Mouse (Mus musculus): Measurements from ENCODE around the gene Sidt2.
A peak's percentile ranks its signal among the peaks of the same experiment; 100 is the strongest.

Sidt2 gene

GRCm38 (mm10) chr9:45946182-45946871, 8.7 kb downstream of the Sidt2 start:
- no peak for DNase-seq (ENCODE audit: low spot score)

GRCm38 (mm10) chr9:45945721-45946120, 9.3 kb downstream of the Sidt2 start:
- DNase-seq (ENCODE audit: low spot score): no peak

DNA sequence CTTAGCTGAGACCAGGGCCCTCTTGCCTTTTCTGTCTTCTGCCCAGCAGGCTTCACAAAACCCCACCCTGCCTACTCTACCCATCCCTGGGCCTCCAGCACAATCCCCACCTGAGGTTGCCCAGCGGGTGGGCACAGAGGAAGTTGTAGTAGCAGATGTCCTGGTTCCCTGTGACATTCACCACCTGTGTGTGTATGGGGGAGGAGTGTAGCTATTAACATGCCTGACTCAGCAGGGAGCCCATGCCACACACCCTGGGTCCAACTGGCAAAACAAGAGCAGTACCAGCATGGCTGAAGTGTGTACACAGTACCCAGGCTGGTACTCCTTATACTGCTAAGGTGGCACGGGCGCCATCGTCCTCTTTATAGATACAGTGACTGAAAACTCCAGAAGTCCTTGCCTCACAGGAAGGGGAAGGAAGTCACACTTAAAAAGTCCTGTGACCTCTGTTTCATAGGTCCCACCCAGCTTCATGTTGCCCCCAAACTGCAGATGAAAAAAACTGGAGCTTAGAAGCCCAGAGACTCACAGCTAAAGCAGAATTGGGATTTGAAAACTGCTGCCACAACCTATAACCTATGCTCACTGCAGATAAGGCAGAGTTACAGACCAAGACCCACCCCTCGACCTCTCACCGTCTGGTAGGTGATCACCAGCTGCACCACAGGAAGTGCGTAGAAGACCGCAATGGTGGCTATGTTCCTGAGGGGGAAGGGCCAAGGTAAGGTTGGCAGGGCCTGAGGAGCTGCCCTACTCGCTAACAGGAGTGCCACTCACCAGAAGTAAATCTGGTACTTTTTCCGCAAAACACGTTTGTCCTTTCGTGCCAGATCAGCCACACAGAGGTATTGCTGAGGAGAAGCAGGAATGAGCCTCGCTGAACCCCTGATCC, 10.3 kb downstream of the Sidt2 start:
- DNase-seq (ENCODE audit: low spot score): no peak

- no peak for DNase-seq (ENCODE audit: low spot score)
Measured at GRCm38 (mm10) chr9:45943628-45944505, 11.2 kb downstream of the Sidt2 start.

- DNase-seq (ENCODE audit: low spot score): no peak
Measured at GRCm38 (mm10) chr9:45942916-45943315, 12.1 kb downstream of the Sidt2 start.

GRCm38 (mm10) chr9:45942464-45942863, 12.6 kb downstream of the Sidt2 start:
- no peak for DNase-seq (ENCODE audit: low spot score)

DNA sequence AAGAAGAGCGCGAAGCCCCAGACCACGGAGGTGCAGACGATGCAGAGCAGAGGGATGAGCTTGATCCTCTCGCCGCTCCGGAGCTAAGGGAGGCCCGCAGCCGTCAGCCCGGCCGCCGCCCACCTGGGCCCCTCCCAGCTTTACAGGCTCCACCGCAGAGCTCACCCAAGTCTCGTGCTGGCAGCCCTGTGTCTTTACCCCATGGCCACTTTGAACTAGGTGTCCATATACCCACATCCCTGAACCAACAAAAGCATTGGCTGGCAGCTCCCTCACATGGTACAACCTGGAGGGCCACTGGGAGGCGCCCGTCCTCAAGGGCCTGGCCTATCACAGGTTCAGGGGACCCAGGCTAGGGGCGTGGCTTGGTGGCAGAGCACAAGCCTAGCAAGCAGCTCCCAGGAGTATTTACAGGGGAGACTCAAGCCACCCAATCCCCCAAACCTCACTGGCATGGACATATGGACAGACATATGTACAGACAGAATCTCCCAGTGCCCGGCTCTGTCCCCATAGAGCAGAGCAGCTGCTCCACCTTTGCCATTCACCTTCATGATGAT, 13.6 kb downstream of the Sidt2 start:
- no peak for DNase-seq (ENCODE audit: low spot score)

DNA sequence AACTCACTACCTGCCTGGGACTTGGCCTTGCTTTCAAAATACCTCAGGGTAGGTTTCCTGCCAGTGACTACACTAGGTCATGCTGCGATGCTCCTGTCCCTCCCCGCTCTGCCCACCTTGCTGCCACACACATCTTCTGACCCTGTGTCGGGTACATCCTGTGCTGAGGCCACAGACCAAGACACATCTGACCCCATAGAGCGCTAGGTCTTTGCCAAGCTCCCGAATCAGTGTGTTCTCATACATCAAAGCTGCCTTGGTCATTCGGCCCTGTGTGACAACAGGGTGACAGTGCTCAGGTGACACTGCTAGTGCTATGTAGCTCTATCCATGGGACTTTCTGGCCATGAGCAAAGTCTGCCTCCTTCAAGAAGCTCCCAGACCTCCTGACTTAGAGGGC, 15.3 kb downstream of the Sidt2 start:
- no peak for DNase-seq (ENCODE audit: low spot score)

DNA sequence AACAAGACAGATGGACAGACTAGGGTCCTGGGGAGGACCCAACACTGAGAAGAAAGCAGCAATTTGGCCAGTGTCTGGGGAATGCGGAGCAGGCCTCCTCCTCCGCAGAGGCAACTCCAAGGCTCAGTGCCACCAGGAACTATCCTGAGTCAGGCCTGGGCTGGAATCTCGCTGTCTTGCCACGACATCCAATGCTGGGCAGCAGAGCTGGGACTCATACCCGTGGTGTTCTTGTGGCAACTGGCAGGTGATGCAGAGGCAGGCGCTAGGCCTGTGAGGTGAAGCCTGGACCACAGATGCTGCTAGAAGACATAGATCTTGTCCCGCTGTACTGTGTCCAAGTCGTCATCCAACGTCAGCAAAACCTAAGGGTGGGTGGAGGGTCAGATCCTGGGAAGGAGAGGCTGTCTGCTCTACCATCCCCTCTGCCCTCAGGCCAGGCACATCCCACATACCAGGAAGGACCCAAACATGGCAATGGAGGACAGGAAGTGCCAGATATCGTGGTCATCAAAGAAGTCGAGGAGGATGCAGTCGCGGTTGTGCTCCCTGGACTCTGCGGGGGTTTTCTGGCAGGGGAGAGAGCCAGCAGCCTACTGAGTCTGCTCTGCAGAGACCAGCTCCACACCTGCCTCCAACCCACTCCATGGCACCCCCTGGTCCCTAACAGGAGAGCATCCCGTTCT, 16.0 kb downstream of the Sidt2 start:
- no peak for DNase-seq (ENCODE audit: low spot score)

GRCm38 (mm10) chr9:45938088-45938487, 17.0 kb downstream of the Sidt2 start:
- no peak for DNase-seq (ENCODE audit: low spot score)

- DNase-seq (ENCODE audit: low spot score): peak; percentile 82
Measured at GRCm38 (mm10) chr9:45936883-45937282, 18.2 kb downstream of the Sidt2 start.

GRCm38 (mm10) chr9:45935628-45936210, 19.3 kb downstream of the Sidt2 start, which contains the start of gene Tagln:
TSS of gene Tagln (minus strand) at chr9:45936058.
- no peak for DNase-seq (ENCODE audit: low spot score)

GRCm38 (mm10) chr9:45932571-45933415, 22.3 kb downstream of the Sidt2 start:
- no peak for DNase-seq (ENCODE audit: low spot score)

DNA sequence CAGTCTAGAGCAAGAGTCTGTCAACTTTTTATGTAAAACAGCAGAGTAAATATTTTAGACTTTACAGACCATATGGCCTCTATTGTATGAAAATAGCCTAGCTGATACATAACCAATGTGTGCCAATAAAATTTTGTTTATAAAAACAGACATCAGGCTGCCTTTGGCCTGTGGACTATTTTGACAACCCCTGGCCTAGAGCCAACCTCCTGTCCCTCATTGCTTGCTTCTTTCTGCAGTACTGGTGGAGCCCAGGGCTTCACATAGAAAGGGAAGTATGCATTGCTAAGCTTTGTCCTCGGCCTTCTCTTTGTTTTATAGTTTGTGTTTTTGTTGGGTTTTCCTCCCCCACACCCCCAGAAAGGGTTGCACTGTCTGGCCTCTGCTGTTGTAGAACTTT, 23.1 kb downstream of the Sidt2 start:
- DNase-seq (ENCODE audit: low spot score): no peak

GRCm38 (mm10) chr9:45929285-45929684, 25.8 kb downstream of the Sidt2 start:
- DNase-seq (ENCODE audit: low spot score): no peak

- no peak for DNase-seq (ENCODE audit: low spot score)
Measured at GRCm38 (mm10) chr9:45919895-45920294, 35.2 kb downstream of the Sidt2 start.

- peak; percentile 86 for DNase-seq (ENCODE audit: low spot score)
Measured at GRCm38 (mm10) chr9:45917041-45917934, 37.8 kb downstream of the Sidt2 start.

GRCm38 (mm10) chr9:45915659-45916058, 39.4 kb downstream of the Sidt2 start:
- DNase-seq (ENCODE audit: low spot score): no peak

- peak; percentile 64 for DNase-seq (ENCODE audit: low spot score)
Measured at GRCm38 (mm10) chr9:45911673-45912072, 43.4 kb downstream of the Sidt2 start.

All from MN1 (cell line).